Mouse (Mus musculus) stomach, embryonic 14.5 days (tissue): Measurements from ENCODE around the gene Rbbp8nl. TPM values are rescaled to one million over a fixed set of nuclear protein-coding genes. Genes with fewer than 3 reads are reported as not detected.

Experiments
- ATAC-seq: fragments of 200-750 bp; cut with Nextera tagmentation; 2 replicates; pipeline ENCODE4 v1.8.0; 2017; ENCODE audit warnings: low read depth, moderate TSS enrichment; ENCODE audit not compliant: insufficient number of reproducible peaks, insufficient read depth, low FRiP score
- H3K27ac ChIP-seq: fragments of 300-500 bp; sonication (generic); 2 replicates; pipeline ENCODE4 v1.5.1; 2014; ENCODE audit warnings: mild to moderate bottlenecking, low read length, moderate library complexity, mixed read lengths
- H3K27me3 ChIP-seq: fragments of 300-500 bp; sonication (generic); 2 replicates; pipeline ENCODE4 v1.6.1; 2014; ENCODE audit warnings: low read length, control low read depth, mixed read lengths; ENCODE audit not compliant: control insufficient read depth, insufficient read depth
- H3K36me3 ChIP-seq: fragments of 300-500 bp; sonication (generic); 2 replicates; pipeline ENCODE4 v1.6.1; 2014; ENCODE audit warnings: mild to moderate bottlenecking, control low read depth, low read length, moderate library complexity, mixed read lengths; ENCODE audit not compliant: control insufficient read depth, insufficient read depth
- H3K4me1 ChIP-seq: fragments of 300-500 bp; sonication (generic); 2 replicates; pipeline ENCODE4 v1.6.1; 2014; ENCODE audit warnings: low read length, control low read depth, mixed read lengths; ENCODE audit not compliant: control insufficient read depth, insufficient read depth
- H3K4me2 ChIP-seq: fragments of 300-500 bp; sonication (generic); replicated peaks from 2 replicates; pipeline ENCODE4 v1.6.1; 2014; ENCODE audit warnings: low read depth, low read length, control low read depth
- H3K4me3 ChIP-seq: fragments of 300-500 bp; sonication (generic); 2 replicates; pipeline ENCODE4 v1.5.1; 2014; ENCODE audit warnings: low read depth, low read length, control low read depth
- H3K9ac ChIP-seq: fragments of 300-500 bp; sonication (generic); replicated peaks from 2 replicates; pipeline ENCODE4 v1.6.1; 2014; ENCODE audit warnings: low read depth, mild to moderate bottlenecking, control low read depth, low read length, moderate library complexity, mixed read lengths
- H3K9me3 ChIP-seq: fragments of 300-500 bp; sonication (generic); 2 replicates; pipeline ENCODE4 v1.6.1; 2016; ENCODE audit warnings: low read depth, low read length, control low read depth; ENCODE audit not compliant: control insufficient read depth
- WGBS: fragments of 180-500 bp; shearing (Covaris S2); extraction: QIAGEN DNeasy Blood & Tissue Kit; methylation state at CpG from one replicate; pipeline ENCODE4 v1.1.7; 2014; 5-methylcytosine and 5-hydroxymethylcytosine counted together
- polyA plus RNA-seq: library from polyadenylated mRNA; unstranded; fragments of >200 nt; fragmentation: Nextera tagmentation; extraction: Ambion mirVana; gene quantifications from 2 replicates; pipeline ENCODE4 v1.2.1, GENCODE M21; 2014

The Rbbp8nl gene
- polyA plus RNA-seq, 1 experiment from 2014 or later = 3.1 TPM

DNA sequence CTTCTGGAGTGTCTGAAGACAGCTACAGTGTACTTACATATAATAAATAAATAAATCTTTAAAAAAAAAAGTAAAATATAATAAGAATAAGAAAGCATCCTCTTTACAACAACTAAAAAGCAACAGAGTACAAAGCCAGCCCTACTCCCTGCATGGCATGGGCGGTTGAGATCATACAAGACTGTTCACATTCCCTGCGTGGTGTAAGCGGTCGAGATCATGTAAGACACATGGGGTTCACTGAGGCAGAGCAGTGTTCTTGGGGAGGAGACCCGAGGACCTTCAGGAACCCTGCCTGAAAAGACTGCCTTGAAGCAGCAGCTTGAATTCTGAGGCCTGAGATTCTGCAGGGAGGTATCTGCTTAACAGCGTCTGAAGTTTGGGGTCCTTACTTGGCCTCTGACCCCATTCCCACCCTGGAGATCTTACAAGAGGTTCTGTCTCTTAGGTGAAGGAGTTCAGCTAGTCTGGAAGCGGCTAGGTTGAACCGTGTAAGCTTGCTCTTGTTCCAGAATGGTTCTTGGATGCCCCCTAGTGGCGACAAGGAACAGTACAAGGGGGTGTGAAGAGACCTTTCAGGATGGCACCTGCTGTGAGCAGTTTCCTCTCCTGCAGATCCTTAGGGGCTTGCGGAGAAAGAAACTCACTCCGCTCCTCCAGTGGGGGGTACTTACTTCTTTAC, 38.6 kb downstream of the Rbbp8nl start:
- Histone ChIP-seq H3K27me3 (no peaks in the 10 kb centered on the region), H3K27ac (no peak overlapping the region), H3K36me3 (no peaks in the 10 kb centered on the region), H3K4me2 (no peak overlapping the region), H3K9me3 (no peaks in the 10 kb centered on the region), H3K4me3 (no peak overlapping the region), H3K9ac (no peak overlapping the region), H3K4me1 (no peaks in the 10 kb centered on the region)
- ATAC-seq = peak; percentile 81
- WGBS = 32% methylated on average over 11 of the region's 11 CpGs

DNA sequence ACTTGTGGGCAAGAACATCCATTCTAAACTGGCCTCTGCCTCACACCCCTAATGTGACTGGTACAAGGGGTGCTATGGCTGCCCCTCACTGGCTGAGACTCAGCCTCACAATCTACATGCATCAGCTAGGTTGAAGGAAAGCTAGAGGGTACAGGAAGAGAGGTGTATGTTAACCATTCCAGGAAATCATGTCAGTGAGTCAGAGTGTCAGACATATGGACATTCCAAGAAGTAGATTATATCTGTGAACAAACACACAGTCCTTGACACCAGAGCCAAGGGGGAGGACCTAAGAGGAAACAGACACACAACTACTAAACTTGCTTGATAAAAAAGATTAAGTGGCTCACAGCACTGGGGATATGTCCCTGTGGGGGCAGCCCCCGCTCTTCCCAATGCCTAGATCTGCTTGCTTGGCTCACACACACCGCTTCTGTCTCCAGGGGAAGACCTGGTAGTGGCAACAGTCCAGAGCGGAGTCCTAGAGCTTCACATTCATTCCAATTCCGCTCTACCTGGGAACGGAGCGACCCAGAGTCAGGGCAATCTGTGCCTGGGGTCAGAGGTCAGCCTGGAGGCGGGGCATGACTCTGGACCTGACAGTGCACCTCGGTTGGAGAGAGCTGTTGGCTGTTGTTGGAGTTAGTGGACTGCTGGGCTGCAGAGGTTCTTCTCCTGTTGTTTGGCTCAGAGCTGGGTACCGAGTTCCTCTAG, 40.6 kb downstream of the Rbbp8nl start:
- Histone ChIP-seq H3K9ac (no peak overlapping the region), H3K27ac (no peak overlapping the region), H3K4me1 (no peaks in the 10 kb centered on the region), H3K27me3 (no peaks in the 10 kb centered on the region), H3K4me2 (no peak overlapping the region), H3K4me3 (no peak overlapping the region), H3K36me3 (no peaks in the 10 kb centered on the region), H3K9me3 (no peaks in the 10 kb centered on the region)
- ATAC-seq = no peak
- 65% methylated on average over 9 of the region's 9 CpGs for WGBS

GRCm38 (mm10) chr2:180247916-180248315, 41.8 kb downstream of the Rbbp8nl start:
- Histone ChIP-seq H3K27me3 (no peaks in the 10 kb centered on the region), H3K9me3 (no peaks in the 10 kb centered on the region), H3K4me3 (no peak overlapping the region), H3K4me2 (no peak overlapping the region), H3K27ac (no peak overlapping the region), H3K4me1 (no peaks in the 10 kb centered on the region), H3K36me3 (no peaks in the 10 kb centered on the region), H3K9ac (no peak overlapping the region)
- WGBS = 84% methylated on average over 5 of the region's 5 CpGs
- ATAC-seq = no peak

DNA sequence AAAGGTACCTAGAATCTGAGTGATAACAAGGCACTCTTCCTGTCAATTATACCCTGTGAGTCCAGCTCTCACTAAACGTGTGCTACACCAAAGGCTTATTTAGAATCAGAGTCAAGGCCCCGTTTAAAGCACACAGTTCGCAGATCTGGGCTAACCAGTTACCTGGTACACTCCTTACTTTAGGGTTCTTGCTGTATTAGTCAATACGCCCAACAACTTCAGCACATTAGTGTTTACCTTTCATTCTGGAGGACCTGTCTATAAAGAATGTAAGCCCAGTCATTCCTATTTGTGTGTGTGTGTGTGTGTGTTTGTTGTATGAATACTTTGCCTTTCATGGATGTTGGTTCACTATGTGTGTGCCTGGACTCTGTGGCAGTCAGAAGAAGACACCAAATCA, 46.6 kb downstream of the Rbbp8nl start:
- Histone ChIP-seq H3K36me3 (no peaks in the 10 kb centered on the region), H3K9me3 (no peaks in the 10 kb centered on the region), H3K4me1 (no peaks in the 10 kb centered on the region), H3K27ac (no peak overlapping the region), H3K9ac (no peak overlapping the region), H3K4me2 (no peak overlapping the region), H3K27me3 (no peaks in the 10 kb centered on the region), H3K4me3 (no peak overlapping the region)
- no peak for ATAC-seq
- WGBS = 76% methylated on average over 4 of the region's 4 CpGs

DNA sequence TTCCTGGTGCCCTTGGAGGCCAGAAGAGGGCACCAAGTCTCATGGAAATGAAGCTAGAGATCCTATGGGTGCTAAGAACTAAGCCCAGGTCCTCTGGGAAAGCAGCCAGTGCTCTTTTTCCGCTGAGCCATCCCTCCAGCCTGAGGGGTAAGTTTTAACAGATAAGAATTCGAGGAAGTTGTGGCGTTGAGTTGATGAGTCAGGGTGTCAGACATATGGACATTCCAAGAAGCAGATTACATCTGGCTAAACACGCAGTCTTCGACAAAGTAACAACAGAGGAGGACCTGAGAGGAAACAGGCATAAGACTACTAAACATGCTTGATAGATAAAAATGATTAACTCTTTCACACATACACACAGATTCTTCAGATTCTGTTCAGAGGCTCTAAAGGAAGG, 51.1 kb downstream of the Rbbp8nl start:
- Histone ChIP-seq H3K27me3 (no peaks in the 10 kb centered on the region), H3K36me3 (no peaks in the 10 kb centered on the region), H3K4me2 (no peak overlapping the region), H3K4me1 (peaks cover 12% of the 10 kb centered on the region), H3K9ac (no peak overlapping the region), H3K9me3 (no peaks in the 10 kb centered on the region), H3K27ac (no peak overlapping the region), H3K4me3 (no peak overlapping the region)
- 71% methylated on average over 5 of the region's 5 CpGs for WGBS
- no peak for ATAC-seq

DNA sequence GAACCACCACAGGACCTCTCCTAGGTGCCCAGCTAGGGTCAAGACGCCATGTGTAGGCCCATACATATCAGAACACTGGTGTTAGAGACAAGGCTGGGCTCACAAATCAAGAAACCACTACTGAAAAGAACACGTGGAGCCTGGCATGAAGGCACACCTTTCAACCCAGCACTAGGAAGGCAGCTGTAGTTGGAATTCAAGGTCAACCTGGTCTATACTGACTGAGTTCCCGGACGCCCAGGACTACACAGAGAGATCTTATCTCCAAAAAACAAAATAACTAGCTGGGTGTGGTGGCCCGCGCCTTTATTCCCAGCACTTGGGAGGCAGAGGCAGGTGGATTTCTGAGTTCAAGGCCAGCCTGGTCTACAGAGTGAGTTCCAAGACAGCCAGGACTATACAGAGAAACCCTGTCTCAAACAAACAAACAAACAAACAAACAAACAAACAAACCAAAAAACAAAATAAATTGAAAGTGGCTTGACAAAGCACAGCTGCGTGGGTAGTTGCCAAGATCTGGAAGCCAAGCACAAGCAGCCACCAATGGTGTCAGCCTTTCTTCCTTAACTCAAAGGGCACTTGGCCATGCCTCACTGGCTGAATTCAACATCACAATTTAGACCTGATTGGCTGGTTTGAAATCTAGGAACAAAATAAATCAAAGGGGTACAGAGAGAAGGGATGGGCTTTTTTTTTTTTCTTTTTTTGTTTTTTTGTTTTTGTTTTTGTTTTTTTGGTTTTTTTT, 51.9 kb downstream of the Rbbp8nl start:
- no peak for ATAC-seq
- WGBS = 83% methylated on average over 7 of the region's 7 CpGs
- Histone ChIP-seq H3K4me1 (peaks cover 16% of the 10 kb centered on the region), H3K9ac (no peak overlapping the region), H3K4me2 (no peak overlapping the region), H3K36me3 (no peaks in the 10 kb centered on the region), H3K4me3 (no peak overlapping the region), H3K9me3 (no peaks in the 10 kb centered on the region), H3K27ac (no peak overlapping the region), H3K27me3 (no peaks in the 10 kb centered on the region)

DNA sequence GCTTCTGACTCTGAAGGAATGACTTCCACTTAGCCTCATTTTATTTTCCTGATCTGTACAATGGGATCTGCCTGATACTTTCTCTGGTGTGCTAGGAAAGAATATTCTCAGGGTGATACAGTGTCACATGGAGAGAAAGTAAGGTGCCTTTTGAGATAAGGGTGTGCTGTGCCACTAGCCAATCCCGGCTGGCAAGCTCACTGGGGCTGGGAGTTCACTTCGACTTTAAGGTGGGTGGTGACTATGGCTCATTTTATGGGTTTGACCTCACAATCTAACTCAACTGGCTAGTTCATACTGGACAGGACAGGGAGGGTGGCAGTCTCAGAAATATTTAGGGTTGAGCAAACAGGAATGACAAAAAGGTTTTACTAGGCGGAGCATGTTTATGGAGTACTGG, 52.7 kb downstream of the Rbbp8nl start:
- ATAC-seq = no peak
- H3K4me2 ChIP-seq = no peak overlapping the region
- H3K36me3 ChIP-seq = no peaks in the 10 kb centered on the region
- H3K27me3 ChIP-seq = no peaks in the 10 kb centered on the region
- no peak overlapping the region for H3K9ac ChIP-seq
- WGBS = 75% methylated on average over 3 of the region's 3 CpGs
- H3K4me3 ChIP-seq = no peak overlapping the region
- no peak overlapping the region; the same call in 1 of the 2 replicates for H3K27ac ChIP-seq
- H3K4me1 ChIP-seq = peaks cover 16% of the 10 kb centered on the region
- no peaks in the 10 kb centered on the region for H3K9me3 ChIP-seq

DNA sequence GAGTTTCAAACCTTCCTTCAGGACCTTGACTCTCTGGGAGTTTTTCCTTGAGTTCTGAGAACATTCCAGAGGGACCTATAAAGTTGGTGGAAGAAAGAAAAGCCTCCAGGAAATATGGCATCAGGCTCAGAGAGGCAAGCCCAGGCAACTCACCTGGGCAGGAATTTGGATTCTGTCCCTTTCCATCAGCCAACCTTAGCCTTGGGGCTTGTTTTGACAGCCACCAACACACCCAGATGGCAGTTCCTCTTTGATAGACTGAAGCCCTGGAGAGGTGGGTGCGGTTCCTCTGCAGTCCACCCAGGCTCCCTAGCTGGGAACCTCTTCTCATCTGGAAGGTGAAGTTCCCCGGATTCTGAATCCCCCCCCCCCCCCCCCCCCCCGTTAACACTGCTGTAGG, 53.2 kb downstream of the Rbbp8nl start:
- 33% methylated on average over 3 of the region's 3 CpGs for WGBS
- Histone ChIP-seq H3K4me1 (peaks cover 16% of the 10 kb centered on the region), H3K27ac (peak overlapping the region; percentile 71)

More for the DNA sequence above, 53.2 kb downstream of the Rbbp8nl start:
- H3K27me3 ChIP-seq = no peaks in the 10 kb centered on the region
- H3K9ac ChIP-seq = no peak overlapping the region
- no peaks in the 10 kb centered on the region for H3K9me3 ChIP-seq
- no peak overlapping the region for H3K4me3 ChIP-seq
- H3K4me2 ChIP-seq = no peak overlapping the region
- no peaks in the 10 kb centered on the region for H3K36me3 ChIP-seq
- no peak for ATAC-seq
